Mouse (Mus musculus) left cerebral cortex, postnatal 36 days (tissue): ENCODE data around the gene Bcr. TPM values are rescaled to one million over a fixed set of nuclear protein-coding genes. Genes with fewer than 3 reads are reported as not detected.

Experiments used
- DNase-seq, 2 experiments: peaks; one replicate each; pipeline ENCODE4 v3.0.0; 2021 to 2022; ENCODE audit warnings: low spot score in 2 of 2, mixed read lengths in 1 of 2
- intact Hi-C: fragments of 180-260 bp; cut with DNase I; formaldehyde crosslinking; loops from one replicate; pipeline ENCODE4 v1.15.1; 2025
- total RNA-seq, 2 experiments: library from RNA; stranded (reverse); gene quantifications; 2 replicates each; pipeline ENCODE4 v1.2.3; 2021

Bcr gene
- total RNA-seq, 2 experiments from 2014 or later: 89.8 to 116 TPM

GRCm38 (mm10) chr10:75220722-75221121 is 160.3 kb downstream of the Bcr start:
- no peak for DNase-seq
- intact Hi-C loops: no loop called here

- no peak for DNase-seq
- intact Hi-C loops: no loop called here
Measured at GRCm38 (mm10) chr10:75221936-75222610, 161.7 kb downstream of the Bcr start.

GRCm38 (mm10) chr10:75222611-75222998 is 162.2 kb downstream of the Bcr start:
- peak in 1 of 2 experiments; percentile 19 for DNase-seq
- intact Hi-C loops: no loop called here

- intact Hi-C loops: no loop called here
- DNase-seq: no peak
Measured at GRCm38 (mm10) chr10:75224154-75224553, 163.8 kb downstream of the Bcr start.

- no peak for DNase-seq
- intact Hi-C loops: no loop called here
Measured at GRCm38 (mm10) chr10:75224630-75225029, 164.2 kb downstream of the Bcr start.

- no peak for DNase-seq
- intact Hi-C loops: no loop called here
Measured at GRCm38 (mm10) chr10:75227381-75227780, 167.0 kb downstream of the Bcr start.

GRCm38 (mm10) chr10:75230572-75230971 is 170.2 kb downstream of the Bcr start:
- DNase-seq: no peak
- intact Hi-C loops: no loop called here

- no peak for DNase-seq
- intact Hi-C loops: no loop called here
Measured at GRCm38 (mm10) chr10:75231876-75232275, 171.5 kb downstream of the Bcr start.

GRCm38 (mm10) chr10:75232612-75233155 is 172.3 kb downstream of the Bcr start:
- intact Hi-C loops: no loop called here
- no peak for DNase-seq

GRCm38 (mm10) chr10:75233489-75233888 is 173.1 kb downstream of the Bcr start:
- intact Hi-C loops: no loop called here

More at GRCm38 (mm10) chr10:75233489-75233888, 173.1 kb downstream of the Bcr start:
- DNase-seq: no peak

Other genes with a start within 250 kb of the Bcr start
- gene Gnaz, start 93.4 kb upstream of the Bcr start, total RNA-seq: 100 to 1,000 TPM; 120 to 122 TPM
- under 1 TPM; 0.32 to 0.35 TPM for gene Rsph14, start 28.0 kb upstream of the Bcr start, total RNA-seq
- gene Rab36, start 23.5 kb upstream of the Bcr start, total RNA-seq: 10 to 100 TPM; 29.0 to 38.5 TPM
- gene Specc1l, start 151.5 kb downstream of the Bcr start, total RNA-seq: 10 to 100 TPM; 40.2 to 40.3 TPM